Mouse (Mus musculus) bone marrow macrophage, adult 2 months (primary cell): ENCODE measurements around the gene Pax7.

Source experiments
- CTCF ChIP-seq: IDR thresholded peaks from 2 replicates; pipeline ENCODE4 v1.5.1; 2012; ENCODE audit warnings: low read depth, mild to moderate bottlenecking, low read length, moderate library complexity
- POLR2A ChIP-seq: IDR thresholded peaks from 2 replicates; pipeline ENCODE4 v1.6.1; 2012; ENCODE audit warnings: mild to moderate bottlenecking, low read depth, low read length, borderline replicate concordance

DNA sequence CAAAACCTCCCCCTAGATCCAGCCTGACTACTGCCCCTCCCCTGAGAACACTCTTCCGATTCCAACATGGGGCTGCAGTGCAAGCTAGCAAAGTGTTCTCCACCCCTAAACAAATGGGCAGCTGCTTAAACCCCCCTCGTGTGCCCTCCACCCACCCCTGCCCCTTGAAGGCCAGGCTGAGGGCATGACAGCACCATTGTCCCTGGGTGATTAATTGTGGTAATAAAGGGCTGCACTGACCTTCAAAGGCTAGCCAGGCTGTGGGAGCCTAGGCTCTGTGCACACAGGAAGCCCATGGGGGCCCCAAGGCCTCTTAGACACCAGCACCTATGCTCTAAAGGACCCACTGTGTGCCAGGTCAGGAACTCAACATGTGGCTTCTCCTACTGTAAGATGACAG is 29.3 kb downstream of the Pax7 start:
- no peak for TF ChIP-seq POLR2A
- no peak for TF ChIP-seq CTCF
